Mouse (Mus musculus) liver, postnatal 0 days (tissue): ENCODE results near the gene Cul7. TPM values are rescaled to one million over a fixed set of nuclear protein-coding genes. Genes with fewer than 3 reads are reported as not detected.
A peak's percentile ranks its signal among the peaks of the same experiment; 100 is the strongest.

Experiments used
- ATAC-seq: fragments of 200-750 bp; cut with Nextera tagmentation; 2 replicates; pipeline ENCODE4 v1.8.0; 2017; ENCODE audit warnings: mild to moderate bottlenecking, moderate library complexity
- DNase-seq: peaks from one replicate; pipeline ENCODE4 v3.0.0-alpha.2; 2016
- H3K27ac ChIP-seq: fragments of 300-500 bp; sonication (generic); 2 replicates; pipeline ENCODE4 v1.5.1; 2014; ENCODE audit warnings: antibody characterized with exemption, moderate library complexity, mild to moderate bottlenecking, low read depth
- H3K27me3 ChIP-seq: fragments of 300-500 bp; sonication (generic); 2 replicates; pipeline ENCODE4 v1.6.1; 2014; ENCODE audit warnings: low read length, control low read depth, mixed read lengths; ENCODE audit not compliant: insufficient read depth
- H3K36me3 ChIP-seq: fragments of 300-500 bp; sonication (generic); replicated peaks from 2 replicates; pipeline ENCODE4 v1.6.1; 2014; ENCODE audit warnings: mild to moderate bottlenecking, control low read depth, low read length, moderate library complexity, mixed read lengths; ENCODE audit not compliant: insufficient read depth
- H3K4me1 ChIP-seq: fragments of 300-500 bp; sonication (generic); 2 replicates; pipeline ENCODE4 v1.6.1; 2014; ENCODE audit warnings: antibody characterized with exemption, mild to moderate bottlenecking, control low read depth; ENCODE audit not compliant: insufficient read depth
- H3K4me2 ChIP-seq: fragments of 300-500 bp; sonication (generic); 2 replicates; pipeline ENCODE4 v1.6.1; 2014; ENCODE audit warnings: low read depth, mild to moderate bottlenecking, low read length, moderate library complexity, mixed read lengths
- H3K4me3 ChIP-seq: fragments of 300-500 bp; sonication (generic); 2 replicates; pipeline ENCODE4 v1.5.1; 2014; ENCODE audit warnings: low read depth, low read length
- H3K9ac ChIP-seq: fragments of 300-500 bp; sonication (generic); replicated peaks from 2 replicates; pipeline ENCODE4 v1.6.1; 2014; ENCODE audit warnings: mild to moderate bottlenecking, moderate library complexity
- H3K9me3 ChIP-seq: fragments of 300-500 bp; sonication (generic); 2 replicates; pipeline ENCODE4 v1.6.1; 2016; ENCODE audit warnings: mild to moderate bottlenecking, control low read depth, low read length, mixed read lengths
- CTCF ChIP-seq: sonication (generic); IDR thresholded peaks from 2 replicates; pipeline ENCODE4 v1.5.1; 2016; ENCODE audit warnings: antibody characterized with exemption, low read depth
- EP300 ChIP-seq: IDR thresholded peaks from 2 replicates; pipeline ENCODE4 v1.6.1; 2016; ENCODE audit warnings: antibody characterized with exemption, low read depth, mild to moderate bottlenecking
- WGBS: fragments of 180-500 bp; shearing (Covaris S2); extraction: QIAGEN DNeasy Blood & Tissue Kit; methylation state at CpG from one replicate; pipeline ENCODE4 v1.1.7; 2014; ENCODE audit not compliant: insufficient replicate concordance; 5-methylcytosine and 5-hydroxymethylcytosine counted together
- polyA plus RNA-seq: library from polyadenylated mRNA; unstranded; fragments of >200 nt; fragmentation: Nextera tagmentation; extraction: Ambion mirVana; gene quantifications from 2 replicates; pipeline ENCODE4 v1.2.1, GENCODE M21; 2015

Cul7 gene
- polyA plus RNA-seq, 1 experiment from 2014 or later: 6.2 TPM

DNA sequence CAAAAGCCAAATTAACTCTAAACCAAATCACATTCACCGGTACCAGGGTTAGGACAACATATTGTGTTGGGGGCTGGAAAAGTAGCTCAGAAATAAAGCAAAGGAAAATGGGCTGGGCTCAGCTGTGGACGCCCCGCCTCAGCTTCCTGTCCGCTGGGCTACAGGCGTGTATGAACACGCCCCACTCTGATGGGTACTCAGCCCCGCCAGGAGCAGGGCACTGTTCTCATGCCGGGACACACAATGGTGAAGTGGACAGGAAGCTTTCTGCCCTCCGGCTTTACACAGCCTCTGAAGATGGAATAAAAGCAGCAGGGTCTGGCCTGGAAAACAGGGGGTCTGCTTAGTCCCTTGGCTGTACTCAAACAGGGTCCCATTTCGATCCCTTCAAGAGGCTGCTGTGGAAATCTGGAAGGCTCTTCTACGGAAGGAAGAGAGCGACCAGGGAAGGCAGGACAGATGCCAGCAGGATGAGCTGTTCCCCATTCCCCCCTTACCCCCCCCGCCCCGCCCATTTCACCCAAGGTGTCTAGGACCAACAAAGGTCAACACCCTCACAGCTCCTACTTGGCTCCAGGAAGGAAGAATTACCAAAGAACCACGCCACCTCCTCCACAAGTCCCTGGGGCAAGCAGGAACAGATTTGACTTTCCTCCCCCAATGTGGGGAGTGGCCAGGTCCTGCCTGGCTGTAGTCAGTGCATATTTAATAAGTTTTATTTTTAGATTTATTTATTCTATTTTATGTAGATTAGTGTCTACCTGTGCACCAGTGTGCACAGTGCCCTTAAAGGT is 40.2 kb upstream of the Cul7 start:
- DNase-seq: peak; percentile 32

DNA sequence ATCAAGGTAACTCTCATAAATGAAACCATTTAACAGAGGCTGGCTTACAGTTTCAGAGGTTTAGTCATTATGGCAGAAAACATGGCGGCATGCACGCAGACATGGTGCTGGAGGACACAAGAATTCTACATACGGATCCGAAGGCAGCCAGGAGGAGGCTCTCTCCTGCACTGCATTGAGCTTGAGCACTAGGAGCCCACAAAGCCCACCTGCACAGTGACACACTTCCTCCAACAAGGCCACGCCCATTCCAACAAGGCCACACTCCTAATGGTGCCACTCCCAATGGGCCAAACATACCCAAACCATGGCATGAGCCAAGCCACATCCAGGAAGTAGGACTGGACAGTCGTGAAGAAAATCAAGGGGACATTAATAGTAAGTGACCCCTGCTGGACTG is 38.8 kb upstream of the Cul7 start:
- no peak overlapping the region for H3K9ac ChIP-seq
- no peak for TF ChIP-seq EP300
- no peak for TF ChIP-seq CTCF
- ATAC-seq (no peak), DNase-seq (no peak)
- H3K27ac ChIP-seq: no peak overlapping the region
- no peak overlapping the region for H3K4me2 ChIP-seq
- no peaks in the 10 kb centered on the region for H3K27me3 ChIP-seq
- H3K4me3 ChIP-seq: no peak overlapping the region
- no peaks in the 10 kb centered on the region for H3K9me3 ChIP-seq
- 87% methylated on average over 6 of the region's 6 CpGs for WGBS
- H3K4me1 ChIP-seq: peaks cover 6% of the 10 kb centered on the region
- no peaks in the 10 kb centered on the region for H3K36me3 ChIP-seq

More for the DNA sequence above, 40.2 kb upstream of the Cul7 start:
- no peak for ATAC-seq
- H3K4me2 ChIP-seq: peak overlapping the region; percentile 55
- H3K27ac ChIP-seq: no peak overlapping the region
- peaks cover 6% of the 10 kb centered on the region for H3K4me1 ChIP-seq
- no peak overlapping the region for H3K9ac ChIP-seq
- no peak overlapping the region for H3K4me3 ChIP-seq
- TF ChIP-seq CTCF: no peak
- TF ChIP-seq EP300: no peak
- H3K36me3 ChIP-seq: no peaks in the 10 kb centered on the region
- 41% methylated on average over 15 of the region's 15 CpGs for WGBS
- no peaks in the 10 kb centered on the region for H3K27me3 ChIP-seq
- no peaks in the 10 kb centered on the region for H3K9me3 ChIP-seq

DNA sequence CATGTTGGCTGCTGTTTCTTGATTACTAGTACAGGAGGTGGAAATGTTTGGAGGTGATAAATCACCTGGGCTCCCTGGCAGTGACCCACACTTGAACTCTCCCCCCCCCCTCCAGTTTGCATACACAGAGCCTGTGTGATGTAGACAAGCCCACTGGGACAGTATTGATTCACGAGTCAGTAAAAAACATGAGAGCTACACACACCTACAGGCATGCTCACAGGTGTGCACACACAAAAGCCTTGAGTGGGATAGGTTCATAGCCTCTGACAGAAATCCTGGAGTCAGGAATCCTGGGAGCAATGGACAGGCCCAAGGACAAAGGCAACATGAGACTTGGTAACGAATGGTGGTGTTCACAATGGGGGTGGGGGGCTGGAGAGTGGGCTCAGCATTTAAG is 37.9 kb upstream of the Cul7 start:
- no peak overlapping the region for H3K4me3 ChIP-seq
- H3K4me1 ChIP-seq: peaks cover 6% of the 10 kb centered on the region
- H3K4me2 ChIP-seq: no peak overlapping the region
- no peak for DNase-seq
- no peaks in the 10 kb centered on the region for H3K27me3 ChIP-seq
- H3K27ac ChIP-seq: no peak overlapping the region
- ATAC-seq: no peak
- WGBS: 62% methylated on average over 2 of the region's 2 CpGs
- H3K9ac ChIP-seq: no peak overlapping the region
- no peaks in the 10 kb centered on the region for H3K36me3 ChIP-seq
- TF ChIP-seq CTCF (no peak), EP300 (no peak)
- H3K9me3 ChIP-seq: no peaks in the 10 kb centered on the region

DNA sequence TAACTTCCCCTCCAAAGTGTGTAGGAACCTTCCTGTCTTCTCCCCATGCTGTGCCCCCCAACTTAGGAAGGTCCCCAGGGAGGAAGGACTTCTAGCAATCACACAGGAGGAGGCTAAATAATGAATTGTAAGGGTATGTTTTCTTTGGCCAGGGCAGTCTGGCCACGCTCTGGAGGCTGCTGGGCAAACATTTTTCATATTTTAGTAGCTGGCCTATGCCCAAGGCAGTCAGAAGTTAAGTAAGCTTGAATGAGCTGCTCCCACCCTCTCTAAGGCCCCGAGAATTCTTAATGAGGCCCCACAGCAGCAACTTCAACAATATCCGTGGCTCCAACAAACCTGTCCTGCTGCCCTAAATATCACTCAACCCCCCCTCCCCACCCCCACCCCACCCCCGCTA is 37.3 kb upstream of the Cul7 start:
- TF ChIP-seq EP300: no peak
- no peak for TF ChIP-seq CTCF
- H3K9me3 ChIP-seq: no peaks in the 10 kb centered on the region
- H3K4me1 ChIP-seq: peaks cover 6% of the 10 kb centered on the region
- no peak for DNase-seq
- no peak for ATAC-seq
- H3K36me3 ChIP-seq: no peaks in the 10 kb centered on the region
- no peak overlapping the region for H3K27ac ChIP-seq
- no peak overlapping the region for H3K9ac ChIP-seq
- no peaks in the 10 kb centered on the region for H3K27me3 ChIP-seq
- no peak overlapping the region for H3K4me2 ChIP-seq
- WGBS: 43% methylated on average over 4 of the region's 4 CpGs
- H3K4me3 ChIP-seq: no peak overlapping the region

DNA sequence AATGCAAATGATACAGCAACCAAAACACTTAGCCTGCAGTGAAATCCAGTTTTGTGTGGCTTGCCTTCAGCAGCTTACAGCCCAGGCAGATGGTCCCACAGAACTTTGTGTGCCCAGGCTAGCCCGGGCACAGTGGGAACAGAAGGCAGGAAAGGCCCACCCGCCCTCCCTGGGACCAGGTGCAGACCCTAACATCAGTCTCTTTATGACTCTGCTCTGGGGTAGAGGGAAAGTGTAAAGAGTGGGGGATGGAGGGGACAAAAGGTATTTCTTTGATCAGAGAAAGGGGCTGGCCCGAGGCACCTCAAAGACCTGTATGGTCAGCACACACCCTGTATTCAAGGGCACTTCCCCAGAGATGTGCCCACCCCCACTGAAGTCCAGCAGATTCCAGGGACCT is 36.9 kb upstream of the Cul7 start:
- Histone ChIP-seq H3K36me3 (no peaks in the 10 kb centered on the region), H3K27me3 (no peaks in the 10 kb centered on the region), H3K9me3 (no peaks in the 10 kb centered on the region), H3K27ac (no peak overlapping the region), H3K9ac (no peak overlapping the region), H3K4me3 (no peak overlapping the region), H3K4me2 (no peak overlapping the region), H3K4me1 (peaks cover 6% of the 10 kb centered on the region)
- TF ChIP-seq CTCF (no peak), EP300 (no peak)
- 73% methylated on average over 3 of the region's 3 CpGs for WGBS
- no peak for DNase-seq
- ATAC-seq: no peak

DNA sequence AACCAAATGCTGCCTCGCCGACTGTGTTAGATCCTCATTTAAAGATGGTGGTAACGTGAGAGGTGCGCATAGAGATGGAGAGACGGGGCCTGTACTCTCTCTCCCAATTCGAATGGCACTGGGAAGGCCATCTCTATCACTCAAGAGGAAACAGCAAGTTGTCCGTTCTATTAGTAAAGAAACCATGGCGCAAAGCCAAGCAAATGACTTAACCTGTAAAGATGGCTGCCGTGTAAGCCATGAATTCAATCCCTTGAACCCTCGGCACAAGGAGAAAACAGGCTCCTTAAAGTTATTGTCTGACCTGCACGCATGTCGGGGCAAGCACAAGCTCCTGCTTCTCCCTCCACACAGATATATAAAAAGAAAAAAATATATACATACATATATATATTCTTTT is 32.3 kb upstream of the Cul7 start:
- no peak for DNase-seq
- H3K4me2 ChIP-seq: no peak overlapping the region
- no peaks in the 10 kb centered on the region for H3K36me3 ChIP-seq
- 75% methylated on average over 12 of the region's 12 CpGs for WGBS
- H3K4me3 ChIP-seq: no peak overlapping the region
- no peak for TF ChIP-seq CTCF
- no peak for TF ChIP-seq EP300
- H3K4me1 ChIP-seq: peaks cover 27% of the 10 kb centered on the region
- no peaks in the 10 kb centered on the region for H3K9me3 ChIP-seq
- H3K9ac ChIP-seq: no peak overlapping the region
- no peak overlapping the region for H3K27ac ChIP-seq
- ATAC-seq: no peak
- no peaks in the 10 kb centered on the region for H3K27me3 ChIP-seq

DNA sequence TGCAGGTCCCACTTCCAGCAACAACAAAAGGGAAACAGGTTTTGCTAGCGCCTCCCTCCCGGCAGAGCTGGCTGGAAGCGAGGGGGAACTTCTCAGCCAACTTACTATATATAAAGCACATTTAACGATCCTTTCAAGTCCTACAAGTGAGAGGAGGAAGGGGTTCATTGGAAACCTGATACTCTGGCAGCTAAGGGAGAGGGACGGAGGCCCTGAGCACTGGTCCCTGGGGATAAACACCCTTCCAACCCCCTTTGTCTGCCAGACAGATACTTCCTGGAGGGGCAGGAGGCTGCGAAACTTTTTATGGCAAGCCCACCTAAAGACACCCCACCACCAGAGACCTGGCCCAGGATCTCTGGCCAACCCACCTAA is 31.8 kb upstream of the Cul7 start:
- no peak overlapping the region for H3K4me3 ChIP-seq
- H3K4me1 ChIP-seq: peaks cover 29% of the 10 kb centered on the region
- no peak for TF ChIP-seq EP300
- TF ChIP-seq CTCF: no peak
- H3K9me3 ChIP-seq: no peaks in the 10 kb centered on the region
- H3K4me2 ChIP-seq: no peak overlapping the region
- no peak overlapping the region; the same call in 1 of the 2 replicates for H3K9ac ChIP-seq
- no peaks in the 10 kb centered on the region for H3K36me3 ChIP-seq
- no peak for DNase-seq
- ATAC-seq: no peak
- 37% methylated on average over 6 of the region's 6 CpGs for WGBS
- no peak overlapping the region for H3K27ac ChIP-seq
- no peaks in the 10 kb centered on the region for H3K27me3 ChIP-seq
